Mouse (Mus musculus) frontal cortex, postnatal 14 days (tissue): Measurements from ENCODE around the gene Map4k4.

ENCODE experiments used
- DNase-seq, 2 experiments: peaks; one replicate each; pipeline ENCODE4 v3.0.0; 2022; ENCODE audit warnings: low spot score in 2 of 2

Gene Map4k4

DNA sequence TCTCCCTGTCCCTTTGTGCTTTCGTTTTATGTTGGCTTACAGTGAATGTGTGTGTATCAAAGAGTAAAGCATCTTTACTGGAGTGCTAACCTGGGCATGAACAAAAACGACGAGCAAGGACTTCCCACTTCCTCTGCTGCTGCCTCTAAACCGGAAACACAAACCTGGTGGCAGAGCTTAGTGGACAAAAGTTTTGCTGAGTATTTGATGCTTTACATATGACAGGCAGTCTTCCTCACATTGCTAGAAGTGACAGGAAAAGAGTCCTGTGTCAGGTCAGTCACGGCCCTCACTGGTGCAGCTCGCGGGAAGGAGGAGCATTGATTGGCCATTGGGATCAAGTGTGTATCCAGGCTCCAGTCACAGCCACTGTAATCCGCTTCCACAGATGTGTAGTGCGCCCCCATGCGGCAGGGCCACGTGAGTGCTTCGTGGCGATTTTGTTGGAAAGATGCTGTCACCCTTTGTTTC is 35.7 kb downstream of the Map4k4 start:
- DNase-seq, result peak; percentile 75 to 76

DNA sequence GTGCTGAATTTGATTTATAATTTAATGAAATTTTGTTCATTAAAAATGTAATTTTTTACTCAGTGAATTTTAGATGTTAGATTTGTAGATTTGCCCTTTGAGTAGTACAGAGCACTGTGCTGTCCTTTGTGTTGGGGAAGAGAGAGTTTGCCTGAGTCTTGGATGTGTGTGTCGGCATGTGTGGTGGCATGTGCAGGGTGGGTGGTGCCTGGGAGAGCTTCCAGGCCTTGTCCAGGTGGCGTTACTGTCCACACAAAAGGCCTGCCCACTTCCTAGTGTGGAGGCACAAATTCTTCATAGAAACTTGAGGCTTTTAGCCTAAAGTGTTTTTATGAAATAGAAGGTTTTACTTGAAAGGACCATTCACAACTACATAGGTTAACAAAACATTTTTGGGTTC is 36.2 kb downstream of the Map4k4 start:
- no peak for DNase-seq

DNA sequence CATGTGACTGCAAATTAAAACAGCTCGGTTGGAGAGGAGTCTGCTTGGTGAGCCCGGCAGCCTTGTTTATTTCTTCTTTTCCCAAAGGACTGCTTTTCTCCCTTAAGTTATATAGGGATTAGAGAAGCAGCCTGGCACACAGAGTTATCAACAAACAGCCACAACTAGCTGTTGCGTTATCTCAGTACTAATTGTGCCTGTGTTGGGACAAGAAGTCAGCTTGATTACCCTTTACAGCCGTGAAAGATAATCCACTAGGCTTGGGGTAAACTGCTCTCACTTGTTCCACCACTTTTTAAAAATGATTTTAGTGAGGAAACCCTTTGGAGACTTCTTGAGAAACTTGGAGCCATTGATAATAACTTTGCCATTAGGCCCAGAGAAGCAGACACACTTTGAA is 36.9 kb downstream of the Map4k4 start:
- DNase-seq, result no peak

DNA sequence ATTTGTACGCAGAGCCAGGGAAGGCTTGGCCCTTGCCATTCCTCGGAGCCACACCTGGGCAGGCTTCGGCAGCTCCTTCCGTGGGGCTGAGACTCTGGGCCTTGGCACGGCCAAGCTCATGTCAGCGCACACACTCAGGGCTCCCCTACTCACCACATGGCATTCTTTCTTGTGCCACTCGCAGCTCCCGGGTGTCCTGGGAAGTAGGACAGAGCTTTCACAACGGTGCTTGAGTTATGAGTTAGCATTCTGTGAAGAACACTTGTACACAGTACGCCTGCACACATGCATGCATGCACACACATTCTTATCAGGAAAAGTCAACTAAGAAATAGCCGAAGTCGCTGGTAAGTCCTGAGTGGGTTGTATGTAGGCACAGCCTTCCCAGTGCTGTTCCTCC is 38.7 kb downstream of the Map4k4 start:
- no peak for DNase-seq

DNA sequence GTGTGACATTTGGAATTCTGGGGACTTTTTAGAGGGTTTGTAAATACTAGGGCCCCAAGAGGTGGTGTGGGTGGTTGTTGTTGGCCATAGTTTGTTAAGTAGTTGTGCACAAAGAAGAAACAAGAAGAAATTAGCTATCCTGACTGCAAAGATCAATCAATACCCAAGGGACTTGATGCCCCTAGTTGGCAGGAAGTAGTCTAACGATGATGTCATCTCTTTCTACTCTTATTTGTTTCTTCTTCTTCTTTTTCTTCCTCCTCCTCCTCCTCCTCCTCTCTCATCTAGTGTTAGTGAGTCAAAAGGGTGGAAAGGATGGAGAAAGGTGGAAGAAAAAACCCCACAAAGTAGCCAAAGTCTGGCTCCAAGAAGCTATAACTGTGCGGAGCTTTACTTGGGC is 39.6 kb downstream of the Map4k4 start:
- no peak for DNase-seq

DNA sequence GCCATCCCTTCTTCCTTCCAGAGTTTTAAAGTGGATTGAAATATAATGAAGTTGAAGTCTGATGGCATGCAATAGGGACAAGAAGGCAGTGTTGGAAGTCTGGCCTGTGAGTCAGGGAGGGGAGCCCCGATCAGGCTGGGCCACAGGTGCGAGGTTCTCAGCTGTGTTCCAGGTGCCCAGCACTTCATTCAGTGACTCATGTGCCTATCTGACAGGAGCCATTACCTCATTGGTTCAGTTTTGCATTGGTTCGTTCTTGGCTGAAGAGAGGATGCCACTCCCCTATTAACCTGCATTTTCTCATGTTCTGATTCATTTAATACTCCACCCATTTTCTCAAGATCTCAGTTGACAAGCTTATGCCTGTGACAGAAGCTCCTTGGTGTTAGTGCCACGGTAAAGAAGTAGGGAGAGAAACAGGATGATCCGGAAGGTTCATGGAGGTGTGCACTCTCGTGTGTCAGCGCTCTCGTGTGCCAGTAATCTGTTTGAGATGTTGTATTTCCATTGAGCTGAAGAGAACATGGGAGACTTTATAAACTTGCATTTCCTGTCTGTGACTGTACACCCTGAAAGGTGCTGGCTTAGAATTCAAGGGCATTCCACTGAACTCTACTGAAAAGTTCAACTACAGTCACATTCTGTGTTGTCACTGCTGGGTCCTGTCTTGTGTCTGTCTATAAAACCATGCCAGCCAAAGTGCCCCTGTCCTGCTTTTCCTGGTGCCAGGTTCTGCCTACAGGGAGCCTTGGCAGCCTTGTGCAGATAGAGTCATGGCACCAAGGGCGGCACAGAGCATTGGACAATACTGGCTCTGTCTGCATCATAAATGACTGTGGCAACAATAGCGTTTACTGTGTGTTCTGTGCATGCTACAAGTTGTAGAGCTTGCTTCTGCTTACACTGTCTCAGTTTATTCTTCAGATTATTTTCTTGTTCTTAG is 40.8 kb downstream of the Map4k4 start:
- DNase-seq, result no peak

DNA sequence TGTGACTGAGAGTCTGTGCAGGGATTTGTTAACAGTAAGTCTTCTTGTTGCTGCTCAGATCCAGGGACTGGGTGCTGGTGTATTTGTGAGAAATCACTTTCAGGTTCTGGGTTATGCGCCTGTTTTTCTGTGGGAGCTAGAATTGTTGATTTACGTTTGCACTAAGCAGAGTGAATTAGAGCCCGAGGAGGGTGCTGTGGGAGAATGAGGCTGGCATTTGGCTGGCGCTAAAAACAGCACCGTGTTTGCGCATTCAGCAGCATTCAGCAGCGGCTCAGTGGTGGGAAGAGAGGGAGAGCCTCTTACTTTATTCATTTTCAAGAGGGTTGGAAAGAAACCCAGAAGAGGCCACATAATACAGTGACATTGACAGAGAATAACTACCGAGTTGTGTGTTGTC is 42.2 kb downstream of the Map4k4 start:
- DNase-seq, result peak; percentile 61 to 70

DNA sequence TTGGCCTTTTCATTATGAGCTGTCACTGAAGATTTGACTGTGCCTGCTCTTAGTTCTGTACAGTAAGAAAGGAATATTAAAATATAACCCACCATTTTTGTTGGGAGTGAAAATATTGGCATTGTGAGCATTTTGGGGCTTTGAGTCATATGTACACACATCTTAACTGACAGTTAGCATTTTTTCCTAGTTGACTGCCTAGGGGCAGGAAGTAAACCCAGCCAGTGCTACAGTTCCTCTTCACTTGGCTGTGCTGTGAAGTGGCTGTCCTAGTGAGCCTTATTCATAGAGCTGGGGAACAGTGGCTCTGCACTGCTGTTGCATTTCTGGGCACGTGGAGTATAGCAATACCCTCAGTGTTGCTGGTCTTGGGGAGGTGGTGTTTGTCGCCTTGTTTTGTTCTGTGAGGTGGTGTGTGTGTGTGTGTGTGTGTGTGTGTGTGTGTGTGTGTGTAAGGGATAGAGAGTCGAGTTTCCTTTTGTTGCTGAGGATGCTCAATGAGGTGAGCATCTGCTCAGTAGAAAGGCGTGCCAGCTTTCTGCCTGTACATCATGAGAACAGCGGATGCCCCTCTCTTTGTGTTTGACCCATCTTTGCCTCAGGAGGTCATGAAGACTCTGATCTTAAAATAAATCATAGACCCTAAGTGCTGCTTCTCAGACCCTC is 43.7 kb downstream of the Map4k4 start:
- DNase-seq, result no peak

DNA sequence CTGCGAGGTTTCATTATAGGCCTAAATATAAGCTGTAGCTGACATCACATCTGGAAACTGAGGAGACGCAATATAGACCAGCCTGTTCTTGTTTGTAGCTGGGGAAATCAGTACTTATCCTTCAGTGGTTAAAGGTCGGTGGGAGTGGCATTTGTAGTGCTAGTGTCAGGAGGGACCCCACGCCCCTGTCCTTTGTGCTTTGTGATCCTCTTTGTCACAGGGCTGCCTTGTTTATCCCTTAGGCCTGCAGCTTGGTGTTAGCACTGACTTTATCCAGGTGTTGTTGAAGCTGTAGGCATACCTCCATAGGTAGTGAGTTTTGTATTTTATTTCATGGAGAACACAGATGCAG is 44.2 kb downstream of the Map4k4 start:
- DNase-seq, result no peak

DNA sequence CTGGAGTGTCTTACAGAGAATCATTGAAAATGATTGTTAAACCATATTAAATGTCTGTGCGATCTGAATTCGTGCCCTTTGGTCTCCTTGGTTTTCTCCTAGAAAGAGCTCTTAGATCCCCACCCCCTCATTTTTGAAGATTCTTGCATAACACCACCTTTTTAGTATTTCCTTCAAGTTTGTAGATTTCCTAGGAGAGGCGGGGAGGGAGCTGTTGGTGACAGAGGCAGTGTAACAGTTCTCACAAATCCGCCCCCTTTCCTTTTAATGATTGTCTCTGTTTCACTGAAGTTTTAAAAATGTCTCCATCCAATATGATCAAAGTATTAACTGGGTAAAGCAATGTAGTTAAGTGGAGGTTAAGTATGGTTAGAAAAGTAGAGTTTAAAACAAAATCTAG is 45.7 kb downstream of the Map4k4 start:
- no peak for DNase-seq

DNA sequence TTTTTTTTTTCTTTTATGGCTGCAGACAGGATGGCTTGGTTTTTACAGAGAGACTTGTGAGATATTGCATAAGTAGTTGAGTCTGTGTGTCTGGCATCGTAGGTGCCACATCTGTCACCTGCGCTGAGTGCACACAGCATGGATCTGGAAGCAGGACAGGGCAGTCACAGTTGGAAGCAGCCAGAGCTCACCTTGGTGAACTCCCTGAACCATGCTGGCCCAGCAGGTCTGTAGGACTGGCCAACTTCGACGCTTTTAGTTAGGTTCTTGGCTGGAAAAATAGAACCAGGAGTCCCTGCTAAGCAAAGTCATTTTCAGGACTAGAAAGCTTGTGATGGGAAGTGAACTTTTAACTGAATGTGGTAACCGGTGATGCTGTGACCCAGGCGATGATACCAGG is 46.5 kb downstream of the Map4k4 start:
- no peak for DNase-seq

DNA sequence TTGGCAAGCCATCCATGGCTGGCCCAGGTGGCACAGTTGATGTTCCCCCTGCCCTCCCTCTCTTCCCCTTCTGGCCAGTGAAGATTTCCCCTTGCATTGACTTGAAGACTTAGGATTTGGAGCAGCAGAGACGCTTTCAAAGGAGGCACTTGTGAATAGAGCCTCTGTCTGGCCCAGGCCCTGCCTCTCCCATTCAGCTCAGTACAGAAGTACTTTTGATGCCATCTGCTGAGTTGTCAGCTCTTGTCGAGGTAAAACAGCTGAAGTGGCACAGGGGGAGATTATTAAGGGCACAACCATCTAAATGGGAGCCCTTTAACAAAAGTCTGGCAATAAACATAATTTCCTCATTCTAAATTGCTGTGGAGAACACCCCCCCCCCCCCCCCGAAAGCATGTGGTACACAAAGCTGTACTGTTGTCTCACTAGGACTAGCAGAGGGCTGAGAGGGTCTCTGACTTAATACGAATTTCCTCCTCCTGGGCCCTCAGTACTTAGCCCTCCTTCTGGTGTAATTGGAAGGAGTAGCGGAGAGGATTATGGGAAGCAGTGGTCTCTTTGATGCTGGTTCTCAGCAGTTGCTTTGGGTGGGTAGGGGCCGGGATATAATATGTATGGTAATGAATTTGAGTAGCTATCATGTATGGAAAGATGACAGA is 47.1 kb downstream of the Map4k4 start:
- peak in 1 of 2 experiments; percentile 56 for DNase-seq

DNA sequence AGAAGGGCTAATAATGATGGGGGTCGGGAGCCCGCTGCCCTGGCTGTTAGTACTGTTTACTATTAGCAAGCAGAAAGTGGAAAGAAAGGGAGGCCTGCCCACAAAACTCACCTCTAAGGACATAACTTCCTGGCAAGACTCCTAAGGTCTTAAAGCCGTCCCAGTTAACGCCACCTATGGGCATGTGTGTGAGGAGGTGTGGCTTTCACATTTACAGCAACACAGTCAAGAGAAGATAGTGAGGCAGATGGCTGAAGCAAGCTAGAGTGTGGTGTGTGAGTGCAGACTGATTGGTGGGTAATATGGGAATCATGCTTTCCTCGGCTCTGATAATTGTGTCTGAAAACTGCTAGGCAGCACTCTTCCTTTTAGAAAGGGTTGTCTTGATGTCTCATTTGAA is 48.5 kb downstream of the Map4k4 start:
- no peak for DNase-seq

DNA sequence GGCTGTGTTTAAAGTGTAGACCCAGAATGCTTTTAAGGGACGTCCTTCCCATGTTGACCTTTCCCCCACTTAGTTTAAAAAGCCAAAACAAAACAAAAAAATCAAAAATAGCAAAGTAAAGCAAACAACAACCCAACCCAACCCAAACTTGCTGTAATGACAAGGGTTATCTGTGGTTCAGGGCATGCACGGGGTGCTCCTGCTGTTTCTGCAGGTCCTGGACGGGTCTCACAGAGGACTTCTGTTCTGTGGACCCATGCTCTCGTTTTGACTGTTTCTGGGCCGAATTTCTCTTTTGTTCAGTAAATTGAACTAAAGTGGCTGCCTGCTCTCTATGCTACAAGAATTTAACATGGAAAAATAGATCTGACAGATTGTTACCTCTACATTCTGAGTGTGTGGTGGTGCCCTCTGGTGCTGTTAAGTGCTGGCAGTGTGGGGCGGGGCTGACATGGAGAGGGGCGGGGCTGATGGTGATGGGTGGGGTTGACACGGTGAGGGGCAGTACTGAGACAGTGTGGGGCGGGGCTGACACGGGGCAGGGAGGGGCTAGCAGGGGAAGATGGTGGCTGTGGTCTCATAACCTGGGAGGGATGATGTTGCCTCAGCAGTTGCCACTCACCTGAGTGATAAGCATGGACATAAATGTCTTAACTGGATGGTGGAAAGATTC is 49.2 kb downstream of the Map4k4 start:
- no peak for DNase-seq

DNA sequence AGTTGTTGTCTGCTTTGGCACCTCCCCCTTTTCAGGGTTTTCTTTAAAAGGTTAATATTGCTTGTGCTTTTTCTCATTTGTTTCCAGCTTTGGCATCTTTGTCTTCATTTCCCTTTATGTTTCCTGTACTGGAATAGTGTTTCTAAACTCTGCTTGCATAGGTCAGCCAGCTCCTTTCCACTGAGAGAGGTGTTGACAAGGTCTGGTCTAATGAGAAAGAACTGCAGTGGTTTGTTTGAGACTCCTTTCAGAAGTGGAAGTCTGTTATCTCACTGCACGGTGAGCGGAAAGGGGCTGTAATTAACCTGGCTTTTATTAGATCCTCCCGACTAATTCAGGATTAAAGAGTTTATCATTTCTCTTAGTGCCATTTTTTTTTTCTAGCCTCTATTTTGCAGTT is 49.9 kb downstream of the Map4k4 start:
- DNase-seq, result no peak

DNA sequence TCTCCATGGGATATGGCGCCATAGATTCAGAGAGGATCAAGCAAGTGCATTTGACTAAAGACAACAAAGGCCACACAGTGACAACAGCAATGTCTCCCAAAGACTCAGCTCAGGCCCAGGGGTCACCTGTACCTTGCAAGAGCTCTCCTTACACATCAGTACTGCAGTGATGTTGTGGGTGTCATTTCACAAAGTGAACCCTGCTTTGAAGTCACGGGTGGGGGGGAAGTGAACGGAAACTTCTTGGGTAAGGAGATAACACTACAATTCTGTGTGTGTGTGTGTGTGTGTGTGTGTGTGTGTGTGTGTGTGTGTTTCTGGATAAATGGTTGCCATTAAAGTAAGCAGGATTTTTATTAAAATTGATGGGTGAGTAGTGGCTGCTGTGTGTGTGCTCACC is 53.9 kb downstream of the Map4k4 start:
- DNase-seq, result no peak

DNA sequence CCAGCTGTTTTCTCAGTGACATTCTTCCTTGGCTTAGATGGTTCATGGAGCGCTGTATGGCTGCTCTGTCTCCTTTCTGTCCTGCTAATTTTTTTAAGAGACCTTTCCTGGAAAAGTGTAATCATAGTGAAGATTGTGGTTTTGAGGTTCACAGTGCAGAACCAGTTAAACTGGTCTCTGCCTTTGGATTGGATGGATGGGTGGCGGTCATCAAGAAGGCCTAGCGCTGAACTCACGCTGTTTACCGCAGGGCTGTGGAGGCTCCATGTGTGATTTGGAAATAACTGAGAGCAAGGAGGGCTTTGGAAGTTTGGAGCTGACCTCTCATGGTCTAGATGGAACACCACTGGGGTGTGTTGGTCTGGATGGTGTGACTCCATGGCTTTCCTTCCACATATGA is 56.0 kb downstream of the Map4k4 start:
- no peak for DNase-seq

DNA sequence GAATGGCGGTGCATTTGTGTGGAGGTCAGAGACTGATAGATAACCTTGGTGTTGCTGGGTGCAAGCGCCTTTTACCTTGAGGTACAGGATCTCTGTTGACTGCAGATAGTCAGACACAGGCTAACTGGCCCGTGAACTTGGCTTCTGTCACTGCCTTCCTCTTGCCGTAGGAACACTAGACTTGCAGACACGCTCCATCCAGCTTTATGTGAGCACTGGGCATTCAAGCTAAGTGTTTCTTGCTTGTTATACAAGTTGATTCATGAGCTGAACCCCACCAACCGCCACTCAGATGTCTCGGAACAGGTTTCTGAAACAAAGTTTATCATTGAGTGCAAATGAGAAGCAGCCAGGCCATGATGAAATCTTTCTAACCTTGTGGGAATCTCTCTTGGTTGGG is 57.3 kb downstream of the Map4k4 start:
- DNase-seq, result no peak

DNA sequence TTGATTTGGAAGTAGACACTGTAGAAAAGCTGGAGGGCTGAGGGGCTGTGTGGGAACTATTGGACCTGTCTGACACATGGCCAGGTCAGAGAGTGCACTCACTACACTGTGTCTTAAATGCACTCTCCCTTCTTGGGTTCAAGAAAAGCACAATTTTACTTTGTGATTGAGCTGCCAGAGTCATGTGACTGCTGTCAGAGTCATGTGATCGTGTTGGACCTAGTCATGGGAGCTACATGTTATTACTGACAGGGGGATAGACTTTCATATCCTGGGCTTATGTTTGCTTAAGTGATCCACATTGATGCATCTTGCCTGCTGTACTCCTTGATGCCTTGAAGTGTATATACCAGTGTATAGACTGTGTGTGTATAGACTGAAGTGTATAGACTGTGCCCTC is 59.9 kb downstream of the Map4k4 start:
- DNase-seq, result no peak

DNA sequence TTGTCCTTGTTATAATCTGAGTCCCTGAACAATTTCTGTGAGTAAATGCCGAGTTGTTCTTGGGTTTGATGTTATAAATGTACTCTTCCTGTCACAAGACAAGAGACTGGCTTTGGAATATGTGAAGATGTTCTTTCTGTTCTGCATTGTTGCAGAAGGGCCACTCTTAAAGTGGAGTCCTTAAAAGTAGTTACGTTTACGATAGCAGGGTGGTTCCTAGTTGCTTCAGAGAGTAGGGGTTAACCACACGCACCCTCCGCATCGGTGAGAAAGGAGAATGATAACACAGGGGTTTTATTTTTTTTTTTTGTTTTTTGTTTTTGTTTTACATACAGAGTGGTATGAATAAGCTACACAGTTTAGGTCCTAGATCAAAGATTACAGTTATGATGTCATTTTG is 60.4 kb downstream of the Map4k4 start:
- no peak for DNase-seq

DNA sequence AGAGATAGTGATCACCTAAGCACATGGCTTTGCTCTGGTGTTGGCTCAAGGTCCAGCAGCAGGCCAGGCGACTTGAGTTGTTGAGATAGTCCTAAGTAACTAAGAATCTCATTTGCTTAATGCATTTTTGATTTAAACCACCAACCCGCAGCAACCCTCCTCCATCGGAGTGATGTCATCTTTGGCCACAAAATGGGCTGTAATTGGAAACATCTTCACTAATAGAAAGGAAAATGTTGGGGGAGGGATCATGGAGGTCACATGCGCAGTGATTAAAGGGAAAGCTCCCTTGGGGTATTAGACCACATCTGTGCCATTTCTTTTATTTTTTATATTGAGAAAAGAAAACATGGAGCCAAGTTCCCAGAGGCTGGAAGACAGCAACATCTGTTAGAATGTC is 61.6 kb downstream of the Map4k4 start:
- DNase-seq, result no peak

DNA sequence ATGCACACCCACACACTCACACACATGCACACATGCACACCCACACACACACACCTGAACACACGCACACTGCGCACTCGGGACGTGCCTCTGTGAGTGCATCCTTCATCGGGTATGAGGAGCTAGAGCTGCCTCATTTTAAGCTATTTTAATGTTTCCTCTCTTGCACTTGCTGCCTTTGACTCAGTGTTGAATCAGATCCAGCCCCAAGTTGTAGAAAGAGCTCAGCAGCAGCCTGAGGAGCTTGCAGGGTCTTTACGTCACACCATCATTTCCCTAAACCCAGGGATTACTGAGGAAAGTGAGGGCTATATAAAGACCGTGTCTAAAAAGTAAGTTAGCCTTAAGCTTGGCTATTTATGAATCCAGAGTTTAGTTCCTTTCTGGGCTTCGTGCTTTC is 62.1 kb downstream of the Map4k4 start:
- DNase-seq, result no peak
